Mouse (Mus musculus) layer of hippocampus, postnatal 25 days (tissue): ENCODE data around the gene Xpnpep2. TPM values are rescaled to one million over a fixed set of nuclear protein-coding genes. Genes with fewer than 3 reads are reported as not detected.

Source experiments
- DNase-seq, 2 experiments: peaks; one replicate each; pipeline ENCODE4 v3.0.0; 2022; ENCODE audit warnings: mixed read lengths in 2 of 2, low spot score in 1 of 2; ENCODE audit errors: extremely low spot score in 1 of 2
- total RNA-seq, 2 experiments: library from RNA; stranded (reverse); gene quantifications; 2 replicates each; pipeline ENCODE4 v1.2.3; 2021

Gene Xpnpep2
- total RNA-seq, 2 experiments from 2014 or later, result 0.35 to 0.59 TPM

DNA sequence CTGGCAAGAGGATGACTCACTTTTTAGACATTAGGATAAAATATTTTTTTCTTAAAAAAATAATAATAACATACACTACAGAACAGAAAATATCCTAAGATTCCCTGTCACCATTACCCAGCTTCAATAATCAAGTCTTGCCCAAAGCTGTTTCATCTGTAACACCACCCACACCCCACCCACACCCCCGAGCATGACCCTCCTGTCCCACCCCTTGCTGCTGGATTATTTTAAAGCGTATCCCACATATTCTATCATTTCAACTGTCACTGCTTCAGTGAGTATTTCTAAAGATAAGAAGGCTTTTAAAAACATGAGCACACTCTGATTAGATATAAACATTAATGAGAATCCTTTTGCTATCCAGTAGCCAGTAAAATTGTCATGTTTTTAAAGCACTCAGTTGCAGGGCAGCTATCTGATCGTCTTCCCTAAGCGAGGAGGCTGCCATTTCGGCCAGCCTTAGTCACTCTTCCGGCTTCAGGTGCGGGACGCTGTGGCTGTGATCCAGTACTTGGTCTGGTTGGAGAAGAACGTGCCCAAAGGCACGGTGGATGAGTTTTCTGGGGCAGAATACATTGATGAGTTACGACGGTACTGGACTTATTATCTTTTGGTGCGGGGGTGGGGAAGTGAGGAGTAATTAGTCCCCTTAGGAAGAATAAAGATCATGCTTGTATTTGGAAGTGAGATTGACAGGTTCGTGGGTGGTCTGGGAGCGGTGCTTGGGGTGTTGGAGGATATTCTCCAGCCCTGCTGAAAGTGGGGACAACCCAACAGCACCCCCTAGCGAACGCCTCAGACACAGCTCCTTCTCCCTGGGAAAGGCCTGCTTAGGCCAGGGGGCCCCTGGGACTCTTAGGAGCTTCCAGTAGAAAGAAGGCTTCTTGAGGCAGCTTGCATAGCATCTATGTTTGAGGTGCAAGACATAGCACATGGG, 15.9 kb downstream of the Xpnpep2 start:
- DNase-seq, result peak; percentile 42 to 71

DNA sequence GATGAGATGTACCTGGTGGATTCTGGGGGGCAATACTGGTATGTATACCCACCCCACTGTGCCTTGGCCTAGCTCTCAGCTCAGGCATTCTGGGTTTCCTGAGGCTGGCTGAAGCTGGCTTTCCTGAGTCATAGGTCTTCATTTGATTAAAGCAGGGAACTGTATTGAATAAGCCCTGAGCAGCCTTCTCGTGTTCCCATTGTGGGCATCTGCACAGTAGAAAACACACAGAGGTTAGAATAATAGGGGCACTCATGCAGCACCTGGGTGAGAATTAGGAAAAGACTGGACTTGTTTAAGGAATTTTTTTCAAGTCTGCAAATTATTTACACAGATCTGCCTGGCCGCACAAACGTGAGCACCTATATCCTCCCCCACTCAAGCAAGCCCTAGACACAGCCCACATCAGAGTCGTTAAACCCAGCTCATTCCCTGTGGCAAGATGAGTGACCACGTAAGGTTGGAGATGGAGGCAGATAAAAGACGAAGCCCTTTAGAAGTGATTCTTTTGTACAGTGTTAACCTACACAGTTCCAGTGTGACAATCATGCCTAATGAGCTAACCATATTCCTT, 18.5 kb downstream of the Xpnpep2 start:
- DNase-seq, result no peak

DNA sequence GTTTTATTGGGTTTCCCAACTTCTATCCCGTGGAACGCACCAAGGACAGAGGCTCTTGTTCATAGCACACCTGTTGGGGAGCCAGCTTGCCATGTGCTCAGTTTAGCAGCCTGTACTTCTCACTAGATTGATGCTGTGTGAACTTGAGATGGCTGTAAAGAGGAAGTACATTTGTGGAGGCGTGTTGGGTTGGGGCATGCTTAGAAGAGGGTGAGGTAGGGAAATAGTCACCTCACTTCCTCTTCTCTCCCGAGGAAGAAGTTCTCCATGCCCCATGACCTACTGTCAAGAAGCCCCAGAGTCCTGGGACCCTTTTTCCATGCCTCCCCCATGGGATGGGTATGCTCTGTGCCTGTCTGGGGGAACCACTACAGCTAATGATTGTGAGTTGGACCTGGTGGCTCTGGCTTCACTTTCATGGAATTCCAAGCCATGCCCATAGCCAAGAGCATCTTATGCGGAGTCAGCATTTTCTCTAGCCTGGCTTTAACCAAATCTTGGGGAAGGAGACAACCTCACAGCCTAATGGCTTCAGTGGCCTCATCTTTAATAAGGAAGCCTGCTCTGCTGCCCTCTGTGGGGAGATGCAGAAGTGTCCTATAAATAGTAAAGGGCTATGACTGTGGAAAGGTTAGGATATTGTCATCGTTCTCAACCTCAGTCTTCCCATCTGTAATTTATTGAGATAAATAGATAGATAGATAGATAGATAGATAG, 19.1 kb downstream of the Xpnpep2 start:
- DNase-seq, result no peak

DNA sequence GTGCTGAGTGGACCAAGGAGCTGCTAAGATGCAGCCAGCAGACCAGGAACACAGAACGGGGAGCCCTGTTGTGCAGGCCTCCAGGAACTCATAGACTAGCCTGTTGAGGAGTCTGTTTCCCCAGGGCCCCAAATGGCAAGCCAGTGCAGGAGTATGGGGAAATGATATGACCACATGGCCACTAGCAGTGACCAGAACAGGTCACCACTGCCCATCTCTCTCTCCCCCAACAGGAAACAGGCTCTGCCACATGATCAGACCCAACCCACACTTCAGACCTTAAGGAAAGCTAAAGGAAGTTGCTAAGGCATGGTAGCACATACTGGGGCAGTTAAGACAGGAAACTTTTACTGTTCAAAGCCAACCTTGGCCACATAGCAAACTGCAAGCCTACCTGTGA, 20.6 kb downstream of the Xpnpep2 start:
- DNase-seq, result no peak

DNA sequence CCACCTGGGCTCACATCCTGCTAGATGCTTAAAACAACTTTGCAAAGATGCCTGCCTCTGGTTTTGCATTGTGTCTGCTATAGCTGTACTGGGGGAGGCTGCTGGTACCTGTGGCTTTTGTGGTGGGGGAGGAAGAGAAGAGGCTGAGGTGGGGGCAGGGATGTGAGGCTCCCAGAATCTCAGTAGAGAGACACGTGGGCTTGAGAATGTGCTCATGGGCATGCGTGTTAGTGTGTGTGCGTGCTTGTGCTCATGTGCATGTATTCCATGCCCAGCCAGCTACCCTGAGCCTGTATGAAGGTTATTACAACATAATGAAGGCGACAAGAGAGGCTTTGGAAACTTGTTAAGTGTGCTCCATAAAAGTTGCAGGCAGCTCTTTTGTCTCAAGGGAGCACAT, 28.4 kb downstream of the Xpnpep2 start:
- no peak for DNase-seq

DNA sequence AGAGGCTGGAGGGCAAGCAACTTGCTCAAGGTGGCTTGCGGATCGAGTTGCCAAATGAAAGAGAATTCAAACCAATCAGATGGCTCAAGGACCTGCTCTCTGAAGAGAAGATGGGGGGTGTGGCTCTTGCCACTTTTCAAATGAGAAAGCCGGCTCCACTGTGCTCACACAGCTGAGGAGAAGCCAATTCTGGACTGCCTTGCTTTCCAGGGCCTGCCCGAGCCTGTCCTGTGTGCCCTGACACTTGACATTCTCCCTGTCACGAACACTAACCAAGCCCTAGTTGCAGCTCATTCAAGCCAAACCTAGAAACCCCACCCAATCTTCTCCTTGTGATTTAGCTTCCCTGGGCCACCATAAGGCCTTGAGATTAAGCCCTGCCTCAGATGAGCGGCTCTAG, 29.5 kb downstream of the Xpnpep2 start:
- DNase-seq, result no peak

DNA sequence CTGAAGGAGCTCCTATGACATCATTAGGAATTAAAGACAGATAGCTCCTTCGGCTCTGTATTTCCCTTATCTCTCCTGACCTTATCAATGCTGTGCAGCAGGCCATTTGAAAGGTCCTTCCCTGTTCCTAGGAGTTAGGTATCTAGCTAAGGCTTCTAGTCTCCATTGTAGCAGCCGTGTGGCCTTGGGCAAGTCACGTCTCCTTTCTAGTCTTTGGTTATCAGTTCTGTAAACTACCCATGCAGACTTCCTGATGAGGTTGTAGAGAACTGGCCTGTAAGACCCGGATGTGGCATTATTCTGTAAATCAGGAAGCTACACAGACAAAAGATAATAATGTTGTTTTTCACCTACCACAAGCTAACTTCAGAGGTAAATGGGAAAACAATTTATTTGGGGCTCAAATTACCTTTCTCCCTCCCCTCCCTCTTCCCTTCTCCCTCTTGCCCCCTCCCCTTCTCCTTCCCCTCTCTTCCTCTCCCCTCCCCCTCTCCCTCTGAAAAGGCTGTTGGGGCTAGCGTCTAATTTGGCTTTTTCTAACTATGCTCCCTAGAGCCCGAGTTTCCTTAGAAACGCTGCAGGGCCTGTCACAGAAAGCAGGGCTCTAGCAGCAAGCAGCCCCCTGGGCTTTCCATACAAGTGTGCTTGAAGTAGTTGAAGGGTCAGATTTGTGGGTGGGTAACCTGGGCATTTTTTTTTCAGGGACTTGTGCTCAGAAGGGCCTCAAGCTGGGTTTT, 30.2 kb downstream of the Xpnpep2 start:
- no peak for DNase-seq

DNA sequence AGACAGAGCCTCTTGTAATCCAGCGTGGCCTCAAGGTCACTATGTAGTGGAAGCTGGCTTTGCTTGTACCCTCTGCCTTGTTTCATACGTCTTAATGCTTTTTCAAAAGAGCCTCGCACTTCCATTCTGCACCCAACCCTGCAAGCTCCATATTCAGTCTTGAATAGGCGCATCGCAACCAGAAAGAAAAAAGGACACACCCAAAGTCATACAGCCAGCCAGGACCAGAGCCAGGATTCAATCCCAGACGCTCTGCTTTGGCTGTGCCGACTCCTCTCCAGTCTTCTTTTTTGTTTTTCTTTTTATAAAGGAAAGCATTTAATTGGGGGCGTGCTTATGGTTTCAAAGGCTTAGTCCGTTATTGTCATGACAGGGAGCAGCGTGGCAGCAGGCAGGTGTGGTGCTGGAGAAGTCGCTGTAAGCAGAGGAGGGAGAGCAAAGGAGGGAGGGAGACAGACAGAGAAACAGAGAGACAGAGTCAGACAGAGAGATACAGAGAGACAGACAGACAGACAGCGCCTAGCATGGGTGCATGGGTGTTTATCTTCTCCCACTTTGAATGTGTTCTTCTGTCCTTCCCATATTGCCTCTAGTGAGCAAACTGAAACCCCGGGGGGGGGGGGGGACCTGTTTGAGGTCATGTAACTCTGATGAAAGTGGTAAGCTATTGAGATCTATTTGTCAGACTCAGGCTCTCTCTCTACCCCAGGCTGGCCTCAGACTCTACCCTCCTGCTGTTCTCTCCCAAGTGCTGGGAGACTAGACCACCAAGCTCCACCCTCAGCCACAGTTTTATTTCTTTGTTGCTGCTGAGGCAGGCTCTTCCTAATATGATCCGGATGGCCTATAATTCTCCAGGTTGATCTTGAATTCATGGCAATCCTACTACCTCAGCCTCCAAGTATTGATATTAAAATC, 31.1 kb downstream of the Xpnpep2 start:
- no peak for DNase-seq

DNA sequence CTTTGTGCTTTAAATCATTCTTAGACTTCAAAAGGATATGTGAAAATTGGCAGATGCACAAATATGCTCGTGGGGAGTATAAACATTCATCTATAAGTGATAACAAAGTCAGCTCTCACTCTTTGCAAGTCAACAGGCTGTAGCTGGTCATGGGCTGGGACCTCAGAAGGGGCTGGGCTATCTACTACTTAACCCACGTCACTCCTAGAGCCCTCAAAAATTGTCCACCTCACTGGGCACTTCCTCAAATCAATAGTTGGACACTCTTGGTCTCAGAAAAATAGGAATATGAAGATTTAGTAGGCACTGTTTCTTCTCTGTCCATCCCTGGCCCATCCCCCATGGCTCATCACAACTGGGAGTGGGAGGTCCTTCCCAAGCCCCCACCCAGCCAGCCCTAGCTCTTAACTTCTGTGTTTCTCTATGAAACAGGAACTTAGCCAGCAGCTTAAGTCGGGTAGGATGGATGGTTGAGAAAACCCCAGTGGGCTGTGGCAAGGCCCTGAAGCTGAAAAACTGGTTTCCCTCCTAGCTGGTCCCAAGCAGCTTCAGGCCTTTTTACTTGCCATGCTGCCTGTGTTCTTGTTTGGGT, 31.9 kb downstream of the Xpnpep2 start:
- no peak for DNase-seq

DNA sequence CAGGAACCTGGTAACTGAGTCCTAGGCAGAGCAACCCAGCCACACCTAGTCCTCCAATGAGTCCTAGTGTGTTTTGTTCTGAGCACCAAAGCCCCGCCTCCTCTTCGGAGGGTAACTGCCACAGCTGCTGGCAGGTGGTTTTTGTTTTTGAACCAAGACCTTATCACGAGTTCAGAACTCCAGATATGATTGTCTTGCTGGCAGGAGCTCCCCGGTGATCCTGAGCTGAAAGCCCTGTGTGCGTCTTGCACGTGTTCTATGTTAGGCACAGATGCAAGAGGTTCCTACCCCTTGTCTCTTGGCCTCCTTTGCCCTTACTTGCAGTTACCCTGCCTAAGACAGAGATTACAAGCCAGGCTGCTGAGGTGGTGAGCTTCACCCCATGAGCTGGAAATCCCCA, 33.0 kb downstream of the Xpnpep2 start:
- DNase-seq, result no peak

DNA sequence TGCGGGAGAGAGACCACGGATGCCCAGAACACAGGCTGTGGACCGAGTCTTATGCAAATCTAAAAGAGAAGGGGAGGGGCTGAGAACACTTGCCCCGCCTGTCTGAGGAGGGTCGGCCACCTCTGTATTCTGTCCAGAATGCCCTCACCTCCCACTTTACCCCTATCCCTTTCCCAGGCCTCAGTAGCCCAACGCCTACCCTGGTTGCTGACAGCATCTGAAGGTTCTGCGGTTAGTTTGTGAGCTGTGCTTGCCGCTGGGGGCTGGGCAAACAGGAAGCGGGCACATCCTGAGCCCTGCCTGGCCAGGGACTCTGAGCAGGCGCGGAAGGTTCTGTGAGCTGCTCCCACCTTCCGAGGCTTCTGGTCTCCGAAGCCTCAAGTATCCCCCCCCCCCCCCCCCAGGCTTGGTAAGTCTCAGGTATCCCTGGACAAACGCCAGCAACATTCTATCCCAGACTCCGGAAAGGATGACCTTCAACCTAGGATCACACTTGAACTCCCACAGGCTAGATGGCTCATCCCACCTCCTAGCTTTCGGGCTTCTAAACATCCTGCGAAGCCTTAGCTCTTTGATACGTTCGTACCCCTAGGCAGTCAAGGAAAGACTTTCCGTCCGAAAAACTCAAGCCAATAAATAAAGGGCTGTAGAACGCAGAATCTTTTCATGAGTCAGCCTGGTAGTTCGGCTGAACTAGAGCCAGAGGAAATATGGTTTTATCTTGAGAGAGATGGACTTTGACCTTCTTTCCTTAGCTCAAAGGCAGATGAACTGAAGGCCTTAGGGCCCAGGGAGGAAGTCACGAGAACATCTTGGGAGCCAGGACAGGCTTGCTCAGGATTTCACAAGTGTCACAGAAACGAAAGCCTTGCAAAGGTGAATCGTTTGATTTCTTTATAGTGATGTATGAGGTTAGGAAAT, 35.1 kb downstream of the Xpnpep2 start:
- DNase-seq, result no peak

DNA sequence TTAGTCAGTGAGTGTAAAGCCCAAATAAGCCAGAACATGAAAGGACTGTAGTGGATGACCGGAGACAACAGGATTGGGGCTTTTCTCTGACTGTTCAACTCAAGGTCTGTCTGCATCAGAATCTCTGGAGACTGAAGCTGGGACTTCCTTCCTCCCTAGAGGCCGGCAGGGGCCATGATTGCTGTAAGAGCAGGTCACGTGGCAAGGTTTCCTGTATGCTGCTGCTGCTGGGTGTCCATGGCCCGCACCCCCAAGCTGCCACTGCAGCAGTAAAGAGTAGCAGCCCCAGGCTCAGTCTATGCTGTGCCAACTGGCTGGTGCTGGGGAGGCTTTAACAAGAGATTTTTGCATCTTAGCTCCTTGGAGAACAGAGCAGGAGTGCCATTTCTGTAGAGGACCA, 37.7 kb downstream of the Xpnpep2 start, which contains the start of gene Sash3:
Sash3 (plus strand) TSS at position 175 of the 400 bp plus-strand sequence.
- DNase-seq, result no peak

DNA sequence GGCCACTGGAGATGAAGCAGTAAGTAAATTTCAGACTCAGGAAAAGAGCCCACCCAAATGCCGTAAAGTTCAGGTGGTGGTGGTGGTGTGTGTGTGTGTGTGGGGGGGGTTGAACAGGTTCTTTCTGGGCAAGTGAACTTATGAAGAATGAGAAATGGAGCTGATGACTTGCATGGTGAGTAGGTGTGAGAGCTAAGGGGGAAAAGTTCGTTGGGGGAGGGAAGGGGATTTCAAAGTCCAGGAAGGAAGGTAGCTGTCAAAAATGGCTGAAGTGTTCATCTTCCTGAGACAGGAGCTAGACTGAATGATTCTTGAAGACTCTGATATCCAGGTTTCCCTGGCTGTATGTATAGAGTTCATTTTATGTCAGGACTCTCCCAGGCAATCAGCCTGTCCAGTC, 38.7 kb downstream of the Xpnpep2 start:
- no peak for DNase-seq

DNA sequence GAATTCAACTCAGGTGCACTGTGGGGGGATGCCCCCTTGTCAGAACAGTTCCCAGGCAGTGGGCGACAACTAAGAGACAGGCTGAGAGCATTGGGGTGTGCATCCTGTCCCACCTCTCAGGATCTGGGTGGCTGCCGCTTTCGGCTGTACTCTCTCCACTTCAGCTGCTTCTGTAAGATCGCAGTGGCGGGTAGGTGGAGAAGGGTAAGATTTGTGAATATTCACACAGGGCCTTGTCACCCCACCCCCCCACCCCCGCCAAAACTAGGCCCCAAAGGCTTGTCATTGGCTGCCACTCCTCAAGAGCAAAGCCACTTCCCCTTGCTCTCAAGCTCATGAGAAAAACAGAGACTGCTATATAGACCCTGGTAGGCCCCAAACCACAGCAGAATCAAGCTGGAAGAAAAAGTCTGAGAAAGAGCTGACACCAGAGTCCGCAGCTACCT, 39.2 kb downstream of the Xpnpep2 start:
- no peak for DNase-seq

DNA sequence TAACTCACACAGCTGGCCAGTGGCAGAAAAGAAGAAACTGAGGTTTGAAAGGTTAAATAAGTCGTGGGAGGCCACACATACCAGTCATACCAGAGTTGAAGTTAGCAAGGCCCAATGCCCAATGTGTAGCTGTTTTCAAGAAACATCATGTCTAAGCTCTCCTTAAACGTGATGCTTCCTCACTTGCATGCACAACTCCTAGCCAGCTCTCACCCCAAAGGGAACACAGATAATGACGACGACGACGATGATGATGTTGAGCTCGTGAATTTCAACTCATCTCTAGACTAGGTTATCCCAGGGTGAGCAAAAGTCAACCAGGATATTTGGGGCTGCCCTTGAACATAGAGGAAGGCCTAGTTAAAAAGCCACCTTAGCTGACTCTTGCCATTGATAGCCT, 43.6 kb downstream of the Xpnpep2 start:
- DNase-seq, result no peak

DNA sequence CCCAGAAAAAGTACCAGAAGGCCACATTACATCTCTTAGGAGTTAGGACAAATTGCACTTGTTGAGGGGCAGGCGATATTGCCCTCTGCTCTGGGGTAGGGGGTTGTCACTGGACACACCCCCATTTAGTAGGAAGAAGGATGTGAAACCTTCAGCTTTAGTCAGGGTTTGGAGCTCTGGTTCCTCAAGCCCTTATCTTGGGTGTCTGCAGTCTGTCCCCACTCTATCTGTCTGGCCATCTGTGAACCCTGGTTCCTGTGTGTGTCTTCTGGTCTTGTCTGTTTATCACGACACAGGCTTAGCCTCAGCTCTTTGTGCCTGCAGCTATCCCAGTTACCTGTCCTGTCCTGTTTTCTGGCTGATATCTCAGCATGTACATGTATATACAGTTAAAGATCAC, 44.9 kb downstream of the Xpnpep2 start:
- no peak for DNase-seq

DNA sequence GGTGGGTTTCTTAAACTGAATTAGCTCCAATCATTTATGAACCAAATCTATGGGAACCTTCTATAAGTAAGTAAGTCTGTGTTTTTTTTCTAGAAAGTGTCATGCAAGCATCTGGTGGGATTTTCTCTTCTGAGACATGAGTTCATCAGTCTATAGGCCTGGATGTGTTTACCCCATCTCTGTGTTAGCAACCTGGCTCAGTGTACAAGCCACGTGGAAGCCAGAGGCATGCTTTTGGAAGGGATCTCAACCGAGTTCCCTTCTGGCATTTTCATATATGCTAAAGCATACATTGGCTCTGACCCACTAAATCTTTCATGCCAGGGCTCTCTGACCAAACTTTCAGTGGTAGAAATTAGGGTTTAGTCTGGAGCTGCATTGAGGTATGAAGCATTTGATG, 45.4 kb downstream of the Xpnpep2 start:
- no peak for DNase-seq

DNA sequence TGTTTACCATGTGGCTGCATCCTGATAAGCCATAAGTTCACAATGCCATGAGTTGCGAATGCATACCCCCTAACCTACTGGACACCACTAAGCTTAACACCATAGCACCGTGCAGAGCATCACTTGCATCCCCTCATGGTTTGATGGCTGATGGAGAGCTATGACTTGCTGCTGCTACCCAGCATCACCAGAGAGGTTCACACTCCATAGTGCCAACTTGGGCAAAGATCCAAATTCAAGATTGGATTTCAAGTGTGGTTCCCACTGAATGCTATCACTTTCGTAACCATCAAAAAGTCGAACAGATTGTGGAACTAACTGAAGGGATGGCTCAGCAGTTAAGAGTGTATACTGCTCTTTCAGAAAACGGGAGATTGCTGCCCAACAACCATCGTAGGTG, 47.0 kb downstream of the Xpnpep2 start:
- no peak for DNase-seq
